Mouse (Mus musculus) C2C12 (cell line): ENCODE measurements around the gene Sass6.
"Not testable (repeated sequence)": the region's sequence is repeated elsewhere in the genome, so short reads cannot be mapped to it uniquely, and the experiment has no call there.

Experiments
- CTCF ChIP-seq: IDR thresholded peaks from one replicate; pipeline ENCODE4 v1.5.1; 2011; ENCODE audit not compliant: control insufficient read depth, insufficient read depth, insufficient read length
- USF1 ChIP-seq: IDR thresholded peaks from one replicate; pipeline ENCODE4 v1.6.1; 2011; ENCODE audit warnings: low read depth, mild to moderate bottlenecking, control low read depth, moderate library complexity

DNA sequence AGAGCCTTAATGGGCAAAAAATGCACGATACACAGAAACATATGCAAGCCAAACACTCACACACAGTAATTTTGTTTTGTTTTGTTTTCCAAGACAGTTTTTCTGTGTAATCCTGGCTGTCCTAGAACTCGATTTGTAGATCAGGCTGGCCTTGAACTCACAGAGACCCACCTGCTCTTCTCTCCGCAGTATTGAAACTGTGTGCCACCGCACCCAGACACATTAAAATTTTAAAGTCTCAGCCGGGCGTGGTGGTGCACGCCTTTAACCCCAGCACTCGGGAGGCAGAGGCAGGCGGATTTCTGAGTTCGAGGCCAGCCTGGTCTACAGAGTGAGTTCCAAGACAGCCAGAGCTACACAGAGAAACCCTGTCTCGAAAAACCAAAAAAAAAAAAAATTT, 59.3 kb downstream of the Sass6 start:
- TF ChIP-seq CTCF, USF1: not testable (repeated sequence)
